Mouse (Mus musculus): ENCODE data around the gene Zfp217.
A peak's percentile ranks its signal among the peaks of the same experiment; 100 is the strongest.
"Not testable (repeated sequence)": the region's sequence is repeated elsewhere in the genome, so short reads cannot be mapped to it uniquely, and the experiment has no call there.

The Zfp217 gene

DNA sequence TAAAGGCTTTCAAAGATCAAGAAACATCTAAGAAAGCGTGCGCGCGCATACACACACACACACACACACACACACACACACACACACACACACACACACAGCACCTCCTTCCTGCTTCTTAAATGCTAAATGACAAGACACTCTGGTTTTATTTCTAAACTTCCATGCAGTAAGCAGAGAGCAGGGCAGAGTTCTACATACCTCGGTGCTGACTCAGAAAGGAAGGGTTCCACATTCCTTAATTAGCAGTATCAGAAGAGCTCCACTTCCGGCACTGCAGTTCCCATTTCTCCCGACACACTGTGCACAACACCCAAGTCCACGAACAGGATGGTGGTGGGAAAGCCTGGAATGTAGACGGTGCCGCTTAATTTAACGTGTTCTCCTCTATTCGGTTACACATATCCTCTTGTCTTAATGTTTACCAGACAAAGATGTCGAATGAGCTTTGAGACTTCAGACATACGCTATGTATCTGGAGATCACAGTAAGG is at the start of gene Zfp217:
Gene Zfp217 (minus strand): TSS at position 443 of the 493 bp plus-strand sequence.
- no peak for DNase-seq (ENCODE audit: low spot score)

DNA sequence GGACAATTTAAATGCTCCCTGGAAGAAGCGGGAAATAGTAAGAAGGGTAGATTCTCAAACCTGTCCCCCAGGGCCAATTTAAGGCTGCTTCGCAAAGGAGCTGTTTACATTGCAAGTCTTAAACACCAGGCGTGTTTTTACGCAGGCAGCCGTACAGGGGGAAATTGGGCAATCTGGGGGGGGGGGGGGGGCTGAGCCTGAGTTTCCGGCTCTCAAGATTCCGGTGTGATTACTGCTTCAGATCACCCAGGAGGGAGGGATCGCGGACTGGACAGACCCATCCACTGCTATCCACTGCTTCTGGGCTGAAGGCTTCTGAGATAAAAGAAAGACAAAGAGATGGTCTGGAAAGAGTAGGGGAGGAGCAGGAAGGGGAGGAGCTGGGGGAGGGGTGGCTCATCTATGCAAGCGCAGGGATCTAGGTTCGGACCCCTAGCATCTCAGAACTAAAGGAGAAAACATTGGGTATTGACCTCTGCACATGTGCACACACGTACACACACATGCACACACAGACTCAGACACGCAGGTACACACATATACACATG is 47.7 kb upstream of the Zfp217 start:
- no peak for DNase-seq (ENCODE audit: low spot score)

DNA sequence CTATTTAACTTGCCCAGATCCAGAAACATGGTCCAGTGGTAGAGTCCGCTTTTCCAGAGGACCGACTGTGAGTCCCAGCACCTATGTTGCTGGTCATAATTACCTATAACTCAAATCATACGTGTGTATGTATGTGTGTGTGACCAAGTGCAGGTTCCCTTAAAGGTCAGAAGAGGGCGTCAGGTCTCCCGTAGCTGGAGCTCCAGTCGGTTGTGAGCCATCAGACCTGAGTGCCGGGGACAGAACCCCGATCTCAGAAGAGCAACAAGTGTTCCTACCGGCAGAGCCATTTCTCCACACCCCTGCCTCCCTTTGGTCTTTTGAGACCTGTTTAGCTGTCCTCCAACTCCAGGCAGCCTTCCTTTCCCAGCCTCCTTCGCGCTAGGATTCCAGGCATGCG is 46.9 kb upstream of the Zfp217 start:
- DNase-seq (ENCODE audit: low spot score): no peak

DNA sequence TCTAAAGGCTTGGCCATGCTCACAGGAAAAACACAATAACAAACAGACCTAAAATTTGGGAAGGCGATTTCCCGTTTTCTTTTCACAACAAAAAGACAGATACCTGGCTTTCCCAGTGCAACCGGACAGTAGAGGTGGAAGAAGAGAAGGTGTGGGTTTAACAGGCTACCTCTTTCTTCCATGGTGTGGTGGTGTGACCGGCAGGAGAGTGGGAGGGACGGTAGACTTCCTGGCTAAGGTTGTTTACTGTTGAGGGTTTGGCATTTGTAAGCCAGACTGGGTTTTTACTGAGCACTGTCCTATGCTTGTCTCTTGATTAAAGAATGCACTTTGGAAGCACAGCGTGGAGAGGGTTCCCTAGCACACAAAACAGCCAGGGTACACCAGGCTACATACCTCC is 45.9 kb upstream of the Zfp217 start:
- no peak for DNase-seq (ENCODE audit: low spot score)

DNA sequence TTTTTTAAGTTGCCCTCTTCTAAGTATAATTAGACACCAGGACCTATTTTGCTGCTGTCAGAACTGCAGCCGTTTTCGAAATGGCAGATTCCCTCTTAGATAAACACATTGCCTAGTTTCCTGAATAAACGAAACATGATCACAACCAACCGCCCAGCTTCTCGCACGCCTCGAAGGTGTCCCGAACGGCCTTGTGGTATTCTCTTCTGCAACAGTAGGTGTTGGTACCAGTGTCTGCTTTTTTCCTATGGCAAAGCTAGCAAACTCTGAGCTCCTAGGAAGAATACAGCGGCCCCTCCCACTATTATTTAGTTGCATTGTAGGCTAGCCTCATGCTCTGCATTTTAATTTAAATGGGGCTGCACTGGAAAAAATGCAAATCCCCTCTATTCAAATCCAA is 45.3 kb upstream of the Zfp217 start:
- DNase-seq (ENCODE audit: low spot score): no peak

DNA sequence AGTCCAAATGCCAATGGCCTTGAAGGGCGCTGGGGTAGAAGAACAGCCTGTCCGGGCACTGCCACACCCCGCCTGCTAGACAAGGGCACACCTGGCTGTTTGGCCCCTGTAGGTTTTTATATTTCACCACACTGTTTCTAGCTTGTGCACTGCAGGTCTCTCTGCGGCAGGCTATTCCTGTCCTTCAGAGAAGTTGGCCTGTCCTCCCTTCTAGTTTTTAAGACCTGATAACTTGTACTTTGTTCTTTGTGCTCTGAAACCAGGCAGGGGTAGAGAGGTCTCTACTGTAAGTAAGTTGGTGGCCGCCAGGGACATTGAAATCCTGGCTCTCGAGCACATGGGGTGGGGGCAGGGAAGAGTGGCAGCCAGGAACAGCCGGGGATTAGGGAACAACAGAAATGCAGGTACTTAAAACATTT is 44.8 kb upstream of the Zfp217 start:
- DNase-seq (ENCODE audit: low spot score): no peak

DNA sequence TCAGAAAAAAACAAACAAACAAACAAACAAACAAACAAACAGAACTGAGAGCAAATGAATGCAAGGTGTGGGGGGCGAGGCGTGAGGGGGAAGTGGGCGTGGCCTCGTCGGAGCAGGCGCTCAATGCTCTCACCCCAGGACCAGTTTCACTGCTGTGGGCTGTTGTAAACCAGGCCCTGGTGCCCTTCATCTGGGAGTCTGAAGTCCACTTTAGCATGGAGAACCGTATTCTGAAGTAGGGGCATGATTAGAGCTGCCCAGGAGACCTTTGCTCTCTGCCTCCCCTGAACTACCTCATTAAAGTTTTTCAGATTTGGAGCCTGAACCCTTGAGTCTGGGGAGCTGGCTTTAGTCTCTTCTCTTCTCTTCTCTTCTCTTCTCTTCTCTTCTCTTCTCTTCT is 40.8 kb upstream of the Zfp217 start:
- DNase-seq (ENCODE audit: low spot score): no peak

DNA sequence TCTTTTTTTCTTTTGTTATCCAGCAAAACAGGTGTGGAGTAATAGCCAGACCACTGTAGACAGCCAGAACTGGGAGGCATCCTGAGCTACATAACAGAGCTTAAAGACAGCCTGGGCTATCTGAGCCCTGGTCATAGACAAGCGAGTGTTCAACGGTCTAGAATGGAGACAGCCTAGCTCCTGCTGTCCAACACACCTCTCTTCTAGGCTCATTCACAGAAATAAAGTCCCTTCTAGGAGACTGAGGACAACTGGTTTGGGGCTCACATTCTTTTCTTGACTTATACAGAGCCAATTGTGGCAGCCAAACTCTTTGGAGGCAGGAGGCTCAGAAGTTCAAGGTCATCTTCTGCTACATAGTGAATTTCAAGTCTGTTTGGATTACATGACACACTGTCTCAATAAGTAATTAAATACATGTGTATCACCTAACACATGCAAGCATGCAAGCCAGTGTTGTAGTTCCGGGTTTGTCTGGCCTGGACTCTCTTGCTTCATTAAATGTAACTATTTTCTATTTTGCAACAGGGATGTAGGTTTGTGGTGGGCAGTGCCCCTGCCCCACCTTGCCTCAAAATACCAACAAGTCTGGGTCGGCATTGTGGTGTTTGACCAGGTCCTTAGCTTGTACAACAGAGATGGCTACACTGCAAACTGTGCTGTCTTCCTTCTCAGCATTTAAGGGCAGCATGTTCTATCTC is 37.4 kb upstream of the Zfp217 start:
- no peak for DNase-seq (ENCODE audit: low spot score)

DNA sequence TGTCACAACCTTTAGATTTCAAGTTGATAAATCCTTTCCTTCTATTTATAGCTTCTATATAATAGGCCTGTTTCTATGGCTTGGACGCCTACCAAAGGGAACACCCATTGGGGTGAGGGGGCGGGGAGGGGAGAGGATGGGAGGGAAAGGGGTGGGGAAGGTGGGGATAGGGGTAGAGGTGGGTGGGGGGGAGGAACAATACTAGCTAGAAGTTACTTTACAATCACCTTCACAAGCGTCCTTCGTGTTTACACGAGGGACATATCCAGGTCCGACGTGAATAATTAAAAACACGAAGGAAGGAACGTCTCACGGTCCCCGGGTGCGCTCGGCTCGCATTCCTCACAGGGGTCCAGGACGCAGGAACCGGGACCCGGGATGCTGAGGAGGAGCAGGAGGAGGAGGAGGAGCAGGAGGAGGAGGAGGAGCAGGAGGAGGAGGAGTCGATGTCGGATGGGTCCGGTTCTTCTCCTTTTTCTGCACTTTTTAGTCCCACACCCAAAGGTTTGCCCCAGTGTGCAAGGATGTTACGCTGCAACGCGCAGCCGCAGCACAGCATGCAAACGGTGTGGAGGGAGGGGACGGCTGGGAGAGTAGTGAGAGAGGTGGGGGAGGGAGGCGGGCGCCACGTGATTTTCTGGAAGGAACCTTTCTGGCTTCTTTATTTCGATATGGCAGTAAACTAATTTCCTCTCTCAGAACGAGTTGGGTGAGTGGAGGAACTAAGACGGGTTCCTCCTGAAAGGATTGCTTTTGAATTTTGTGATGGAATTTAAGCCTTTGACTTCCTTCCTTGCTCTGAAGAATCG is 36.5 kb upstream of the Zfp217 start:
- peak; percentile 64 for DNase-seq (ENCODE audit: low spot score)

DNA sequence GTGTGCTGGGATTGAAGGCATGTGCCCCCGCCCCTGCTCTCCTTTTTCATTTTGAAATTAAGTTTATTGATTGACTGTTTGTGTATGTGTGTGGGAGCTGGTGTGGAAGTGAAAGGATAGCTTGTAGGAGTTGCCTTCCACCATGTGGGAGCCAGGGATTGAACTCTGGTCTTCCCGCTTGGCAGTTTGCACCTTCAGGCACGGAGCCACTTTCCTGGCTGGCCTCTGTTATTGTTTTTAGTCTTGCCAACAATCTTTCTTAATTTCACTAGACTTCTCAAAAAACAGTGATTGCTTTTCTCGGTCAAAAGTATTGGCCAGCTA is 35.9 kb upstream of the Zfp217 start:
- no peak for DNase-seq (ENCODE audit: low spot score)

DNA sequence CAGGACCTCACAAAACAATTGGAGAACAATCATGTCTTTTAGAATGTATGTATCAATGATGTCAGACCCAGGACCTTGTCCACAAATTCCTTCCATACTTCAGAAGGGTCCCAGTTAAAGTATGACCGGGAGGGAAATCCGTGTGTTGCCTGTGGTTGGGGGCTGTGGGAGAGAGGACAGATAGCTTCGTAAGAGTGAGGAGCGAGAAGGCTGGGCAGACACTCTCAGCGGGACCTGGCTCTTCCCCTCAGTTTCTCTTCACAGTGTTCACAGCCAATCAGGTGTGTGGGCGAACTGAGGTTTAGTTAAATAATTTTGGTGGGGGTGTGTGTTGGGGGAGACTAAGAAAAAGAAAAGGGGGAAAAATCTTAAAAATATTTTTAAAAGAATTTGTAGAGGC is 34.0 kb upstream of the Zfp217 start:
- DNase-seq (ENCODE audit: low spot score): no peak

DNA sequence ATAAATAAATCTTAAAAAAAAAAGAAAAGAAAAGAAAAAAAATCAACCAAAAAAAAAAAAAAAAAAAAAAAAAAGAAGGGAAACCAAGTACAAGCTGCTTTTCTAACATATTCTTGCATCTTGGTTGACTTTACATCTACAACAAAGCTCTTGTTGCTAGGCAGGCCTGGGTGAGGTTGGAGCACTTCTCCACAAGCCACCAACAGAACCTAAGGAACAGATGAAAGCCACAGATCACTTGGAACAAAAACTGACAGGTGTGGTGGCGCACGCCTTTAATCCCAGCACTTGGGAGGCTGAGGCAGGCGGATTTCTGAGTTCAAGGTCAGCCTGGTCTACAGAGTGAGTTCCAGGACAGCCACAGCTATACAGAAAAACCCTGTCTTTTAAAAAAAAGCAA is 32.9 kb upstream of the Zfp217 start:
- DNase-seq (ENCODE audit: low spot score): not testable (repeated sequence)

DNA sequence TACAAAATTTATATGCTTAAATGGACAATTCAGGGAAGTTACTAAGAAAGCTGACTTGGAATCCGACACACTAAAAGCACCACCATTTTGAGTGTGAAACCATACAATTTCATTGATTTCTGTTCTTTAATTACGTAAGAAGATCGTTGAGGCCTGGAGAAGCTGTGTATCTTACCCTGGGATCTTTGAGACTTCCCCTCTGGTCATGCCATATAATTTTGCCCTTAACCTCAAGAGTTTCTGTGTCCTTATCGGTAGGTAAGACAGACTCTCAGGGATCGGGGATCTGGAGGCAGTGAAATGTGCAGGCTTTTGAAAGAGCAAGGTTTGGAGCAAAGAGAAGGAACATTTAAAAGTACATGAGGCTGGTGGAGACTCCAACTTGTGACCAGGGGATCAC is 31.4 kb upstream of the Zfp217 start:
- DNase-seq (ENCODE audit: low spot score): no peak

DNA sequence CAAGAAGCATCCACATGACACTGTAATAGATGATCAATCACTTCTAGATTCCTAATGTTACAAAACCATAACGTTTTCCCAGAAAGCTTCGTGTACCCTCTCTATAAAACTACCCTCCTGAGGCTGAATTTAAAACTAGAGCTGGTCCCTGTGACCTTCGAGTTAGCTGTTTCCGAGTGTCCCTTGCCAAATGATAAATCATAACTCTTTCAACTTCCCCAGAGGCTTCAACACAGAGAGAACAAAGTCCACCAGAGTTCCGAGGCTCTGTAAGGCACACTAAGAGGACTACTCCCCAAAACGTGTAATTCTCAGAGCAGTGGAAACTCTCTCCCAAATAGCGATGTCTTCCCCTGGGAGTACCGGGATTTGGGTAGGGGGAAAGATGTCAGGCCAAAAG is 29.4 kb upstream of the Zfp217 start:
- DNase-seq (ENCODE audit: low spot score): no peak

DNA sequence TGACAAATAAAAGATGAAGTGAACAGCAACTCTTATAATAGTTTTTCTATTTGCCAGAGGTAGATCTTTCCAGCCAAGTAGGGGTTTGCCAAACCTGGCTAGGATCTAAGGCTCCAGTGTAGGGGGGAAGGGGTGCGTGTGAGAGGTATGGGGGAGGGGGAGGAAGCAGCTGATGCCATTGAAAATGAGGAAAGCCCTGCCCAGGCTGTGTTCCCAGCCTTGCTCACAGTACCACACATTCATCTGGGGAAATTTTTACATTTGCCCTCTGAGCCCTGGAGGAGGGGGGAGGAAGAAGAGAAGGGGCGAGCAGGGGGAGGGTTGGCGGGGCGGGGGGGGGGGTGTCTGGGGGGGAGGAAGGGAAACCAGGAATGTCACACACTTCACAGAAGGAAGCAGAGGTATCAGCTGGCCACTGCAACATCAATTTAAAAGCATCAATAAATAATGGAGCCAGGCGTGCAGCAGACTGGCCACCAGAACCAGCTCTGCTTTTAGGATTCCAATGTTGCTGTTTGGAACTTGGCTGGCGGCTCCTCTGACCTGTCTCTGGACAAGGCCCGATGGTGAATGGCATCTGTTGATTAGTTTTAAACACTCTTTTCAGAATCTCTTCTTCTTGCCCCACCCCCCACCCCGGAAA is 28.5 kb upstream of the Zfp217 start:
- DNase-seq (ENCODE audit: low spot score): no peak

DNA sequence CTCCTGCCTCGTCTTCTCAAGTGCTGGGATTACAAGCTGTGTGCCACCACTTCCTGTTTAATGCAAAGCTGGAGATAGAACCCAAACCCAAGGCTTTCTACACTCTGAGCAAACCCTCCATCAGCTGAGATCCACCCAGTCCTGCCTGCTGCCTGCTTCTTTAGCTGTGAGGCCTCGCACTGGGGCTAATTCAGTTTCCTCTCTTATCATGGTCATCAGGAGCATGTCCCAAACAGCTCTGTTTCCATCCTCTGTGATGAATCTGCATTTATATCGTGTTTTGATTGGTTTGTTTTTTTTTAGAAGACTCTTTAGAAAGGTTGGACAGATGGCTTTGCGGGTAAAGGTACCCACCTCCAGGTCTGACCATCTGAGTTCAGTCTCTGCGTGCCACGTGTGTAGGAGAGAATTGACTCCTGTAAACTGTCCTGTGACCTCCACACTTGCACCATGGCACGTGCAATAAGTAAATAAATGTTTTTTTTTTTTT is 27.8 kb upstream of the Zfp217 start:
- DNase-seq (ENCODE audit: low spot score): no peak

DNA sequence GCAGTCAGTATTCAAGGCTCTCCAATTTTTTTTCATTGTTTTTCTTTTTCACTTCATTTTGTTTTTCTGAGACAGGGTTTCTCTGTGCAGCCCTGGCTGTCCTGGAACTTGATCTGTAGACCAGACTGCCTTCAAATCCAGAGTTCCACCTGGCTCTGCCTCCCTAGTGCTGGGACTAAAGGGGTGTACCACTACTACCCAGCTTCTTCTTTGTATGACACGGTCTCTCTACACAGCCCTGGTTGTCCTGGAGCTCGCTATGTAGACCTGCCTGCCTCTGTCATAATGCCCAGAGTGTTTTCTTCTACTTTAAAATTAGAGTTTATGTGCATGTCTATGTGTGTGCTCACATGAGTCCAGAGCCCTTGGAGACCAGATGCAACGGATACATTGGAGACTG is 27.3 kb upstream of the Zfp217 start:
- DNase-seq (ENCODE audit: low spot score): no peak

DNA sequence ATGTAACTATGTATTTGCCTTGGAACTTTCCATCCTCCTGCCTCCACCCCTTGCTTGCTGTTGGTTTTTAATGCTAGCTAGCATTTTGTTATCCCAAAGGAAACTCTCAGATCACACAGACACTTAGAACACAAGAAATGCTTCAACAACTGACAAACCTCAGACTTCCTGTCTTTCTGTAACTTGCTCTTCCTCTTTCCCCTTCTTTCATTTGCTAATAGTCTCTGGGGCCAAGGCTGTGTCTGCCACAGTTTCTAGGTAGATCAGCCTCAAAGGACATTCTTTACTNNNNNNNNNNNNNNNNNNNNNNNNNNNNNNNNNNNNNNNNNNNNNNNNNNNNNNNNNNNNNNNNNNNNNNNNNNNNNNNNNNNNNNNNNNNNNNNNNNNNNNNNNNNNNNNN is 21.2 kb upstream of the Zfp217 start:
- DNase-seq (ENCODE audit: low spot score): no peak

DNA sequence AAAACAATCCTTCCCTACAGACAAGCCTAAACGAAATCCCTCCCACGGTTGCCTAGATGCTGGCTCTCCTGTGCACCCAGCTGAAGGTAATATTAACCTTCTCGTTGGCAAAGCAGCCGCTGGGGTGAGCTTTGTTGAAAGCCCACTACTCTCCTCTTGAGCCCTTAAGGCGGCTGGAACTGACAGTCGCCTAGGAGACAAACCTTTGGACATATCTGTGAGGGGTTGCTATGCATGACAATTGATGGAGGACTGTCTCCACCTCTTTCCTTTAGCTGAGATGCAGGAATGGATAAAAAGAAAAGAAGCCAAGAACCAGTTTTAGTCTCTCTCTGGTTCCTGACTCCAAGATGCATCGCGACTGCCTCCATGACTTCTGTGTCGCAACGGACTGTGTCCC is 17.7 kb upstream of the Zfp217 start:
- DNase-seq (ENCODE audit: low spot score): no peak

DNA sequence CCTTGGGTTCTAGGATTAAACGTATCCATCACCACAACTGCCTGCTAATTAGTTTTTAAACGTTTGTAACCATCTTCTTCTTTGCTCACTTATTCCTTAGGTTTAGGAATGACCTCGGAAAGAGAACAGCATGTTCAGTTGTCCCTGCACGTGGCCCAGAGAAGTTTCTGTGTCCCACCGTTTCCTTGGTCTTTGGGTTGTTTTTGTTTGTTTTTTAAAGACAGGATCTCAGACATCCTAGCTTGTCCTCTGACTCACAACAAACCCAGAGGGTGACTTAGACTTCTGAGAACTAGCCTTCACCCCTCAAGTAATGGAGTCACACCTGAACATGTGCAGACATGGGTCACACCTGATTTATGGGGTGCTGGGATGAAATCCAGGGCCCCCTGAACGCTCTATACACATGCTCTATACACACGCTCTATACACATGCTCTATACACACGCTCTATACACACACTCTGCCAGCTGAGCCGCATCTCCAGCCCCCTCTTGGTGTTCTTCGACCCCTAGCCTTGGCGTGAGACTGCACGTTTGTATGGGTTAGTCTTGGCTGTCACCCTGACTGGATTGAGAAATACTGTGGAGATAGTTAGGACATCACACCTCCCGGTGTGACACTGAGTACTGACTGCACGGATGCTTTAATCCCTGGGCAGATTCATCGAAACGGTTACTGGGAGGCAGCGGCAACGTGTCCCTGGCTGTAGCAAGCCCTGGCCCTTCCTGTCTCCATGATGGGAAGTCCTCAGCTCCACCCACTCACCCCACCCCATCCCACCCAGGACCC is 16.0 kb upstream of the Zfp217 start:
- no peak for DNase-seq (ENCODE audit: low spot score)

DNA sequence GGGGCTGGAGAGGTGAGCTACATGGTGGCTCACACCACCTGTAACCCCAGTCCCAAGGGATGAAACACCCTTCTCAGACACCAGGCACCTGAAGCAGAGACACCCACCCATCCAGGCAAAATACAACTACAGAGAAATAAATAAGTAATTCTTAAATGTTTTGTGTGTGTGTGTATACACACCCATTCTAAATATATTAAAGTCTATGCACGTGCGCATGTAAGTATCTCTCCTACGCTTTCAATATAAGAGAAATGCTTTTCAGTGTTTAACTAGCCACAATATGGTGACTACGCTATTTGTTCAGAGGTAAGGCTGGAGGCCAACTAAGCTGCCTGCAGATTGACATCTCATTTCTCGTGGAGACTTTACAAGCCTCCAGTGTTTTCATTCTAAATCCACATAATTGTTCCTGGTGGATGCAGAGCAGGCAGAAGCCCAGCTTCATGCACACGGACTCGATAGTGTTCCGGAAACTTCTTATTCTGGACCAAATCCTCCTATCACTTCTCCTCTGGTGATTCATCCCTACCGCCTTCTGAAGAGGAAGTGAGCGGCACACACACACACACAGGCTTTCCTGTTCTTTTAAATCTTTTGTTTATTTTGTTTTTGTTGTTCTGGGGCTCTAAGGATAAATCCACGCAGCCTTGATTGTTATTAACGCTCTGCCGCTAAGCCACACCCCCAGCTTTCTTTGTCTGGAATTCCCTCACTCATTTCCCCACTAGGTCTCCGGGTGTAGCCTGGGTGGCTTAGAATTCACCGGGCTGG is 12.1 kb upstream of the Zfp217 start:
- DNase-seq (ENCODE audit: low spot score): no peak
